Mouse (Mus musculus): ENCODE measurements around the gene Olfr1270.

DNA sequence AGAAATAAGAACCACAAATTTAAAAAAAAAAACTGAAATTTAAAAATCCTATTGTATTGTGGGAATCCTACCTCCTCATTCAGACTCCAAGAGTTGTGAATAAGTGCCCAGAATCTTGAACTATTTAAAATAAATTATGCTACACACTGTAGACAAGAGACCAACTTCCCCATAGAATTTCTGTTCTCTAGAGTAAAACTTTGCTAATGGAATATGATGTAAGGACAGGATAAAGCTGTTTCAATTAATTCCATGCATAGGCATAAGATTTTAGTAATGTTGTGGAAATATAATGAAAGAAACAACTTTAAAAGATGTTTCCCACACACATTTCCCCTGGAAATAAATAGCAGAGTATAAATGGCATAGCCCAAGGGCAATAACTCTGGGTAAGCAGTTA, 10.7 kb downstream of the Olfr1270 start, which contains the start of gene Olfr32:
- TF ChIP-seq CTCF (IDR thresholded peaks at IDR 0.05; ENCODE audit: low read depth) = no peak
- no peak for TF ChIP-seq EP300 (IDR thresholded peaks at IDR 0.05; ENCODE audit: low read depth)
